Mouse (Mus musculus) erythroblast, embryonic 14.5 days (primary cell): Measurements from ENCODE around the gene Rbfox3.

ENCODE experiments used
- GATA1 ChIP-seq: IDR thresholded peaks from 2 replicates; pipeline ENCODE4 v1.6.1; 2012; ENCODE audit warnings: low read length, inconsistent platforms, mixed read lengths
- TAL1 ChIP-seq: IDR thresholded peaks from 3 replicates; pipeline ENCODE4 v1.6.1; 2012; ENCODE audit warnings: low read length, inconsistent platforms, mixed read lengths

DNA sequence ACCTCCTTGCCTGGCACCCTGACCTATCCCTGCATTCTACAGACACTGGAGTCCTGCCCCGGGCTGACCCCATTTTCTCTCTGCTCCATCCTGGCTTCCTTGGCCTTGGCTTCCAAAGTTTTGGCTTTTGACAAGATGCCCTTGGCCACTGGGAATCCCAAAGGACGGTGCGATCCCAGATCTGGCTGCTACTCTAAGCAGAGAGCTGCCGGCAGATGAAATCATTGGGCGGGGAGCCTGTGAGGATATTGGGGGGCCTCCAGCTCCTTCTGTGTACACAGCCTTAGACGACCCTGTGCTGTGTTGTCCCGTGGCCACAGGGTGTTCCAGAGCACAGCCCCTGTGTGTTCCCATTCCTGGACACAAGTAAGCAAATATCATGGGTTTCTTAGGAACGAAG lies 463.0 kb downstream of the Rbfox3 start:
- TF ChIP-seq GATA1 (no peak), TAL1 (no peak)
